Mouse (Mus musculus): Measurements from ENCODE around the gene Tor1a.

DNA sequence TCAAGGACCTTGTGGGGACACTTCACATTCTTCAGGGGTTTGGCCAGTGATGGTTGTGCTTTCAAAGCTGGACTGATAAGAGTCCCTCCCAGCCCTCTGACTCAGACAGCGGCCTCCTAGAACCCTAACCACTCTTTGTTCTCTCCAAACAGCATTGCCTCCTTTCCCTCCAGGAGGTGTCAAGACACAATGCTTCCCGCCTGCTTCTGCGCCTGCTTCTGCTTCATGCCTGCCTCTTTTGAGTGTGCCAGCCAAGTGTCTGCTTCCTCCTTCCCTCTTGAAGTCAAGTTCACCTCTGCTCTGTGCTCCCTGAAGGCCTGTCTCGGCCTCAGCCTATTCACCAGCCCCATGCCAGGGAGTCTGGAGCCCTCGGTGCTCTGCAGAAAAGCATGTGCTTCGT, 49.6 kb downstream of the Tor1a start:
- TF ChIP-seq GATA1 (IDR thresholded peaks at IDR 0.05; ENCODE audit: borderline replicate concordance, low read length) (no peak), FLI1 (IDR thresholded peaks at IDR 0.05; ENCODE audit: low read length) (no peak)

All from megakaryocyte, embryonic 14.5 days (primary cell).